Mouse (Mus musculus) layer of hippocampus, postnatal 10 days (tissue): ENCODE measurements at regions not wholly inside any gene's neighbourhood (a gene's known extent, or its start where the extent isn't known, plus 50 kb on each side); places are given as distances from the start of the nearest gene placed in this dataset.

ENCODE experiments used
- DNase-seq, 2 experiments: peaks; one replicate each; pipeline ENCODE4 v3.0.0; 2021; ENCODE audit warnings: low spot score in 2 of 2

DNA sequence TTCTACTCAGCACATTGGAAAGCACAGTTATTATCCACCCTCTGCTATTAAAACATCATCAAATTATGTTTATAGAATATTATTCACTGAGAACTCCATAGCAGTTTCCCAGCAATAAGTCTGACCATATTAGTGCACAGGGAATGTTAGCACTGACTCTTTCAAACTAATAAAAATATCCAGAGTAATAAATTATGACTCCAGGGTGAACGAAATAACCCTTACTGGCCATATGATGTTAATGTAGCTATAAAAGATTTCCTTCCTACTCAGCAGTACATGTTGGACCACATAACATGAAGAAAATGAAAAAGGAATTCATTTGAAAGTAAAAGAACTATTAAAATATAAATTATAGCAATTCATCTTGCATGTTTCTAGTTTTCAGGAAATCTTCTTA, 693.0 kb upstream of the Adgrl3 start:
- DNase-seq: no peak

GRCm38 (mm10) chr5:80345155-80345554, 674.8 kb upstream of the Adgrl3 start:
- DNase-seq: no peak

- no peak for DNase-seq
Measured at GRCm38 (mm10) chr5:80358271-80358670, 661.7 kb upstream of the Adgrl3 start.

DNA sequence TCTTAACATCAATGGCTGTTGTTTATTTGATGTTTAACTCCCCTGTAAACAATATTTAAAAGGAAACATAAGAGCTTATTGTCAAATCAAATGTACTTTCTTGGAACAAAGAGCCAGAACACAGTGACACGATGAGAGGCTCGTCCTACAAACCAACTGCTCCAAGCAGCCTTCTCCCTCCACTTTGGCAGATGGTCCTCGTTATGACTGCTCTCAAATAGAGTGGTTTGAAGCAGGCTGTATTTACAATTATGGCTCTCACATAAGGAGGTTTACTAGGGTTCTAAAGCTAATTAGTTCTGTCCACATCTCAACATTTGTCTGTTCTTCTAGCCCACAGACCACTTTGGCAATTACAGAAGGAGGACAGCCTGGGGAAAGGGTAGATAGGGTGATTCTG, 626.3 kb upstream of the Adgrl3 start:
- DNase-seq: peak in 1 of 2 experiments; percentile 10

- DNase-seq: no peak
Measured at GRCm38 (mm10) chr5:80402666-80403065, 617.3 kb upstream of the Adgrl3 start.

- no peak for DNase-seq
Measured at GRCm38 (mm10) chr5:80416116-80416515, 603.8 kb upstream of the Adgrl3 start.
